Mouse (Mus musculus): ENCODE results near the gene 4430402I18Rik. TPM values are rescaled to one million over a fixed set of nuclear protein-coding genes. Genes with fewer than 3 reads are reported as not detected.

Gene 4430402I18Rik
- polyA plus RNA-seq, 1 experiment = 1.5 TPM

DNA sequence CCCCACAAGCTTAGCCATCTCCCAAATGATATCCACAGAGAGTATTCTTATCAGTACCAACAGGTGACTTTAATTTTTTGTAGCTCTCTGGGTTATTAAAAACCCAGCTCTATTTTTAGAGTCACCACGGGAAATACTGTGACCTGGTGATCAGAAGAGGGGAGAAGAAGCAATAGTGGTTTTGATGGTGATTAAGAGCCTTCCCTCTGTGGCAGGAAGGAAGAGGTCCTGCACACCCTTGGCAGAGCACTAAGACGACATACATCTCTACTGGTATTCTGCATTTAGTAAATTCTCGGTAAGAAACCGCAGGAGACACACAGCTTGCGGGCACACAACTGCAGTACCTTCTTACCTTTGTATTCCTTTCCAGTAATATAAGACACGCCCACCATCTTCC is 53.0 kb downstream of the 4430402I18Rik start:
- no peak overlapping the region for H3K27ac ChIP-seq (ENCODE audit: control insufficient read depth, insufficient read depth, low read length)
- TF ChIP-seq POLR2A (IDR thresholded peaks at IDR 0.05; ENCODE audit: control insufficient read depth, extremely low read depth, insufficient read depth, low read length, poor library complexity) = no peak
- TF ChIP-seq CTCF (IDR thresholded peaks at IDR 0.05; ENCODE audit: borderline replicate concordance, control insufficient read depth, extremely low read depth, insufficient read depth, low read length, poor library complexity) = no peak
- peaks cover 8% of the 10 kb centered on the region for H3K4me1 ChIP-seq (replicated peaks; ENCODE audit: control insufficient read depth, insufficient read depth, low read length)
- DNase-seq = no peak
- H3K4me3 ChIP-seq (ENCODE audit: control insufficient read depth, insufficient read depth, low read length) = no peak overlapping the region
- no peaks in the 10 kb centered on the region for H3K36me3 ChIP-seq (ENCODE audit: control insufficient read depth, insufficient read depth, low read length)
- WGBS = 6% methylated on average over 6 of the region's 6 CpGs
- H3K27me3 ChIP-seq (ENCODE audit: control insufficient read depth, insufficient read depth, low read length) = no peaks in the 10 kb centered on the region

GRCm38 (mm10) chr19:28908693-28909092 is 58.9 kb downstream of the 4430402I18Rik start:
- Histone ChIP-seq H3K27ac (ENCODE audit: control insufficient read depth, insufficient read depth, low read length) (no peak overlapping the region), H3K27me3 (ENCODE audit: control insufficient read depth, insufficient read depth, low read length) (no peaks in the 10 kb centered on the region), H3K4me1 (replicated peaks; ENCODE audit: control insufficient read depth, insufficient read depth, low read length) (peaks cover 8% of the 10 kb centered on the region), H3K4me3 (ENCODE audit: control insufficient read depth, insufficient read depth, low read length) (no peak overlapping the region), H3K36me3 (ENCODE audit: control insufficient read depth, insufficient read depth, low read length) (no peaks in the 10 kb centered on the region)
- WGBS = 93% methylated on average over 9 of the region's 9 CpGs
- no peak for DNase-seq
- TF ChIP-seq CTCF (IDR thresholded peaks at IDR 0.05; ENCODE audit: borderline replicate concordance, control insufficient read depth, extremely low read depth, insufficient read depth, low read length, poor library complexity) (no peak), POLR2A (IDR thresholded peaks at IDR 0.05; ENCODE audit: control insufficient read depth, extremely low read depth, insufficient read depth, low read length, poor library complexity) (no peak)

DNA sequence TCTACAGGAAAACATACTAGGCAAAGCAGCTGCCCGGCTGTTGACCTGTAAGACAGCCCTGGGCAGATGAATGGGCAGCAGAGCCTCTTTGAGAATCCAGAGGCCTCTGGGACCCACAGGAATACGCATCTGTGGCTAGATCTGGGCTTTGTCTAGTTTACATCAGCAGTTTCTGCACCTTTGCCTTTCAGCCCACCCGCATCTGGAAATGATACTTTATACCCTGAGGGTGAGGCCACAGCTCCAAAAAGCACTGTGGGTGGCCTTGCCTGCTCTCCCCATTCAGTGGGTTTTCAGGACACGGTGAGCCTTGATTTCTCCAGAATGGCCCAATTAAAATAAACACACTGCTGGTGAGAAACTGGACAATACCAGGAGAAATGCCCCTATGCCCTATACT is 59.4 kb downstream of the 4430402I18Rik start:
- peaks cover 8% of the 10 kb centered on the region for H3K4me1 ChIP-seq (replicated peaks; ENCODE audit: control insufficient read depth, insufficient read depth, low read length)
- H3K4me3 ChIP-seq (ENCODE audit: control insufficient read depth, insufficient read depth, low read length) = no peak overlapping the region
- H3K36me3 ChIP-seq (ENCODE audit: control insufficient read depth, insufficient read depth, low read length) = no peaks in the 10 kb centered on the region
- H3K27me3 ChIP-seq (ENCODE audit: control insufficient read depth, insufficient read depth, low read length) = no peaks in the 10 kb centered on the region
- TF ChIP-seq CTCF (IDR thresholded peaks at IDR 0.05; ENCODE audit: borderline replicate concordance, control insufficient read depth, extremely low read depth, insufficient read depth, low read length, poor library complexity) = no peak
- no peak for TF ChIP-seq POLR2A (IDR thresholded peaks at IDR 0.05; ENCODE audit: control insufficient read depth, extremely low read depth, insufficient read depth, low read length, poor library complexity)
- no peak for DNase-seq
- WGBS = 90% methylated on average over 4 of the region's 4 CpGs
- H3K27ac ChIP-seq (ENCODE audit: control insufficient read depth, insufficient read depth, low read length) = no peak overlapping the region

DNA sequence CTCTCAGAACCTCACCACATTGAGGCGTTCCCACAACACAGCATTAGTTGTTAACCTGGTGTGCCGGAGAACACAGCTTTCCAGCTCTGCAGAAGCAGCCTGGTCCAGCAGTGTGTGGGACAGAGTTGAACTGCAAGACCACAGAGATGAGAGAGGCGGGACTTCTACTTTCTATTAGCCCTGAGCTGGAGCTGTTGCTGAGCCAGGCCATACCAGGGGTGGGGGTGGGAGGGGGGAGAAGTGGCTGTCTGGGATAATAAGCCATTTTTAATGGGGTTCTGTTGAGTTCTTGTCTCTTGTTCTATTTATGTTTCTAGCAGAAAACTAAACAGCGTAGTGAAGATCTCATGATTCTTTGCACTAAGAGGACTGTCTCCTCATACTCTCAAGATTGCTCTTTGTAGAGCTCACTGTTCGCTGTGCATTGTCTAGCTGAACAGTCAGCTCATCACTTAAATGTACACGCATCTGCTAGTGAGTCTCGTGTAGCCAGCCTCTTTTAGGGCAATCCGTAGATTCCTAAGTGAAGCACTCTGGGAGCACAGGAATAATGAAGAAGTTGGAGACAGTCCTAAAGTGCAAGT is 64.0 kb downstream of the 4430402I18Rik start:
- Histone ChIP-seq H3K4me3 (ENCODE audit: control insufficient read depth, insufficient read depth, low read length) (no peak overlapping the region), H3K36me3 (ENCODE audit: control insufficient read depth, insufficient read depth, low read length) (no peaks in the 10 kb centered on the region), H3K27ac (ENCODE audit: control insufficient read depth, insufficient read depth, low read length) (no peak overlapping the region), H3K4me1 (replicated peaks; ENCODE audit: control insufficient read depth, insufficient read depth, low read length) (no peaks in the 10 kb centered on the region), H3K27me3 (ENCODE audit: control insufficient read depth, insufficient read depth, low read length) (no peaks in the 10 kb centered on the region)
- DNase-seq = no peak
- TF ChIP-seq CTCF (IDR thresholded peaks at IDR 0.05; ENCODE audit: borderline replicate concordance, control insufficient read depth, extremely low read depth, insufficient read depth, low read length, poor library complexity) (no peak), POLR2A (IDR thresholded peaks at IDR 0.05; ENCODE audit: control insufficient read depth, extremely low read depth, insufficient read depth, low read length, poor library complexity) (no peak)
- WGBS = 93% methylated on average over 8 of the region's 8 CpGs

DNA sequence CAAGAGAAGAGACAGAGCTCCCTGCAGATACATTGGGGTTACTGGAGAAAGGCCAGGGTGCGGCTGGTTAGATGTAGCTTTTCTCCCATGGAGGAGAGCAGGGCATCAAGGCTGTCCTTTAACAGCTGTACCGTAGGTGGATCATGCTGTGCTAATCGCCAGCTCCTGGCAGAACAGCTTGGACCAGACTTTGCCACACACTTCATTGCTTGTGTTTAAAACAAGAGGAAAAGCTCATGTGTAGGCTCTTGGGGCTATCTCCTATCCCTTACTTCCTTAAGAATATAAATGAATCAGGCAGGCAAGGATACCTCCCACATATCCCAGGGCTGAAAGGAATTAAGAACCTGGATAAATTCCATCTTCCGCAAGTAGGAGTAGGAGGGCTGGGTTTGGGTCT is 64.8 kb downstream of the 4430402I18Rik start:
- DNase-seq = no peak
- no peak overlapping the region for H3K27ac ChIP-seq (ENCODE audit: control insufficient read depth, insufficient read depth, low read length)
- TF ChIP-seq POLR2A (IDR thresholded peaks at IDR 0.05; ENCODE audit: control insufficient read depth, extremely low read depth, insufficient read depth, low read length, poor library complexity) (no peak), CTCF (IDR thresholded peaks at IDR 0.05; ENCODE audit: borderline replicate concordance, control insufficient read depth, extremely low read depth, insufficient read depth, low read length, poor library complexity) (no peak)
- H3K4me1 ChIP-seq (replicated peaks; ENCODE audit: control insufficient read depth, insufficient read depth, low read length) = no peaks in the 10 kb centered on the region
- H3K4me3 ChIP-seq (ENCODE audit: control insufficient read depth, insufficient read depth, low read length) = no peak overlapping the region
- no peaks in the 10 kb centered on the region for H3K27me3 ChIP-seq (ENCODE audit: control insufficient read depth, insufficient read depth, low read length)
- H3K36me3 ChIP-seq (ENCODE audit: control insufficient read depth, insufficient read depth, low read length) = no peaks in the 10 kb centered on the region
- 96% methylated on average over 4 of the region's 4 CpGs for WGBS

DNA sequence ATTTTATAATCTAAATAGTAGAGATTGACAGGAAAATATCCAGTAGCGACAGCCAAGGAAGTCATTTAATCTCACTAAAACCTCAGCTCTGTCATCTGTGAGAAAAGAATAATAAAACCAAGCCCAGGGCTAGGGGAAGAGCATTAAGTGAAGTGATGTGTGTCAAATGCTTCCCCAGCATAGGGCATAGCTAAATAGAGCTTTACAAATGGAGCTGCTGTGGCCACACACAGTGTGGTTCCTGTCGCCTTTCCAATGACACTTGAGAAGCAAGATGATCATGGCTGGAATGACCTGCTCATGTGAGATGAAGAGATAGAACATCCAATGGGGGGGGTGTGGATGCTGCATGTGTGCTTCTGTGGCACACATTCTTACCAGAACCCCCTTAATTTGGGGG is 65.5 kb downstream of the 4430402I18Rik start:
- H3K4me1 ChIP-seq (replicated peaks; ENCODE audit: control insufficient read depth, insufficient read depth, low read length) = no peaks in the 10 kb centered on the region
- WGBS = 88% methylated on average over 2 of the region's 2 CpGs
- TF ChIP-seq POLR2A (IDR thresholded peaks at IDR 0.05; ENCODE audit: control insufficient read depth, extremely low read depth, insufficient read depth, low read length, poor library complexity) = no peak
- TF ChIP-seq CTCF (IDR thresholded peaks at IDR 0.05; ENCODE audit: borderline replicate concordance, control insufficient read depth, extremely low read depth, insufficient read depth, low read length, poor library complexity) = no peak
- no peak overlapping the region for H3K4me3 ChIP-seq (ENCODE audit: control insufficient read depth, insufficient read depth, low read length)
- no peak for DNase-seq
- no peaks in the 10 kb centered on the region for H3K27me3 ChIP-seq (ENCODE audit: control insufficient read depth, insufficient read depth, low read length)
- no peaks in the 10 kb centered on the region for H3K36me3 ChIP-seq (ENCODE audit: control insufficient read depth, insufficient read depth, low read length)
- H3K27ac ChIP-seq (ENCODE audit: control insufficient read depth, insufficient read depth, low read length) = no peak overlapping the region

GRCm38 (mm10) chr19:28900771-28901170 is 66.8 kb downstream of the 4430402I18Rik start:
- no peak for TF ChIP-seq POLR2A (IDR thresholded peaks at IDR 0.05; ENCODE audit: control insufficient read depth, extremely low read depth, insufficient read depth, low read length, poor library complexity)
- TF ChIP-seq CTCF (IDR thresholded peaks at IDR 0.05; ENCODE audit: borderline replicate concordance, control insufficient read depth, extremely low read depth, insufficient read depth, low read length, poor library complexity) = no peak
- Histone ChIP-seq H3K4me3 (ENCODE audit: control insufficient read depth, insufficient read depth, low read length) (no peak overlapping the region), H3K27ac (ENCODE audit: control insufficient read depth, insufficient read depth, low read length) (no peak overlapping the region), H3K36me3 (ENCODE audit: control insufficient read depth, insufficient read depth, low read length) (no peaks in the 10 kb centered on the region), H3K27me3 (ENCODE audit: control insufficient read depth, insufficient read depth, low read length) (no peaks in the 10 kb centered on the region), H3K4me1 (replicated peaks; ENCODE audit: control insufficient read depth, insufficient read depth, low read length) (no peaks in the 10 kb centered on the region)
- 97% methylated on average over 2 of the region's 2 CpGs for WGBS
- no peak for DNase-seq

All from thymus, adult 2 months (tissue).